Mouse (Mus musculus): ENCODE measurements around the gene Polm. TPM values are rescaled to one million over a fixed set of nuclear protein-coding genes. Genes with fewer than 3 reads are reported as not detected.

The Polm gene
- total and polyA plus RNA-seq, 2 experiments from 2014 or later: 6.0 to 9.7 TPM

DNA sequence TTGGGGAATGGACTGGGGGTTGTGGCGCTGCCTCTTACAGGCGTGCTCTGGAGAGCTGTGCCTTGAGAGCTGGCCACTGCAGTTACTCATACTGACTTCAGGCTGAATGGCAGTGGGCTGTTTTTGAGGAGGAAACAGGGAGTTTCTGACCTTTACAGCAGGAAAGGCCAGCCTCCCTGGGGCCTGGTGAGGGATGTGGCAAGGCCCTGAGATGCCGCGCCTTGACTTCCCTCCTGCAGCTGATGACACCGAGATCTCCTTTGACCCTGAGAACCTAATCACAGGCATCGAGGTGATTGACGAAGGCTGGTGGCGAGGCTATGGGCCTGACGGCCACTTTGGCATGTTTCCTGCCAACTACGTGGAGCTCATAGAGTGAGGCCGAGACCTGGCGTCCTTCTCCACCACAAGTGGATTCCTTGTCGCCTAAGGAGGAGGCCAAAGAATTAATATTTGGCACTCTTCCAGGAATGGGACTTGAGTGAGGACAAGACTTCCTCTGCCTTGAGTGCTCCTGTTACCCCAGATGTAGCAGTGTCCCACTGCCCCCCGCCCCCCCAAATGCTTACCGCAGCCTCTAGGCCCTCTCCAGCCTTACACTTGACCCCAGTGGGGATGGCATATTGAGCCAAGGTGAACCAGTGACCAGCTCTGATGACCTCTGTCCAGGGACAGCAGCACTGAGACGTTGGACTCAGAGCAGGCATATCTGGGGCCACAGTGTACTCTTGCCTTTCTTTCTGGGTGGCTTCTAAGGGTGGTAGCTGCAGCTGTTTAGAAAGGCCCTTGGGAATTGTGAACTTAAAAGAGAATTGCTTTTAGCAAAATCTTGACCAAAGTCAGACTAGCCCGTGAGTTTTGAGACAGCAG, 38.0 kb downstream of the Polm start:
- H3K36me3 ChIP-seq (ENCODE audit: insufficient read depth): peaks cover 60% of the 10 kb centered on the region
- H3K27me3 ChIP-seq (ENCODE audit: insufficient read depth, low read length): no peaks in the 10 kb centered on the region
- DNase-seq (no peak), ATAC-seq (no peak)
- H3K9me3 ChIP-seq (ENCODE audit: low read length): no peaks in the 10 kb centered on the region
- TF ChIP-seq CTCF (IDR thresholded peaks at IDR 0.05; ENCODE audit: low read depth): no peak
- no peak overlapping the region for H3K4me3 ChIP-seq (ENCODE audit: low read depth, low read length)
- H3K27ac ChIP-seq (ENCODE audit: low read depth, low read length): no peak overlapping the region
- no peaks in the 10 kb centered on the region for H3K4me1 ChIP-seq (ENCODE audit: insufficient read depth)
- no peak overlapping the region for H3K4me2 ChIP-seq (ENCODE audit: low read depth)
- 78% methylated on average over 17 of the region's 17 CpGs for WGBS
- no peak overlapping the region for H3K9ac ChIP-seq

DNA sequence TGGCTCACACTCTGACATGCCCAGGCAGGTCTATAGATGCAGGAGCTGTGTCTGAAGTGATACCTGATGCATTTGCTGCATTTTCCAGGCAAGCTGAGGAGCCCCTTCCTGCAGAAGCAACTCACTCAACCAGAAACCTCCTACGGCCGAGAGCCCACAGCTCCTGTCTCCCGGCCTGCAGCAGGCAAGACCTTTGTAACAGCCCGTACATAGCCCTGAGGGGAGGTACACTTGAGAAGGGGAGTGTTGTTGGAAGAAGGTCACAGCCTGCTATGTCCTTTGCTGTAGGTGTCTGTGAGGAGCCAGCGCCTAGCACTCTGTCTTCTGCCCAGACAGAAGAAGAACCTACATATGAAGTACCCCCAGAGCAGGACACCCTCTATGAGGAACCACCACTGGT, 39.9 kb downstream of the Polm start:
- H3K36me3 ChIP-seq (ENCODE audit: insufficient read depth): peaks cover 74% of the 10 kb centered on the region
- DNase-seq: no peak
- H3K27ac ChIP-seq (ENCODE audit: low read depth, low read length): no peak overlapping the region
- 96% methylated on average over 5 of the region's 5 CpGs for WGBS
- H3K4me3 ChIP-seq (ENCODE audit: low read depth, low read length): no peak overlapping the region
- H3K4me1 ChIP-seq (ENCODE audit: insufficient read depth): no peaks in the 10 kb centered on the region
- H3K9me3 ChIP-seq (ENCODE audit: low read length): no peaks in the 10 kb centered on the region
- no peak overlapping the region for H3K4me2 ChIP-seq (ENCODE audit: low read depth)
- no peak for TF ChIP-seq CTCF (IDR thresholded peaks at IDR 0.05; ENCODE audit: low read depth)
- no peak overlapping the region for H3K9ac ChIP-seq
- no peak for ATAC-seq
- H3K27me3 ChIP-seq (ENCODE audit: insufficient read depth, low read length): no peaks in the 10 kb centered on the region

DNA sequence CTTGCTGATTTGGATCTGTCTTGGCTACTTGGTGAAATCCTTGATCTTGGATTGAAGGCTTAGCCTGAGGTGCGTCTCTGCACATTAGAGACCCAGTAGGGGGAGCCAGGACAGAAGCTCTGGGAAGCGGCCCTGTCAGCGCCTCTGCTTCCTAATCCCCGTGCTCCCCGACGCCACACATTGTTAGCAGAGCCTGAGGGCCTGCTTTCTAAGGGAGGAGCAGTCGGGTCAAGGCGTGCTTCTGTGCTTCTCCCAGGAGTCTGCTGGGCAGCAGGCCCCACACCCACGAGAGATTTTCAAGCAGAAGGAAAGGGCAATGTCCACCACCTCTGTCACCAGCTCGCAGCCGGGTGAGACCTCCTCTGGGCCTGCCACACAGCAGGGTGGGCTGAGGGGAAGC, 40.4 kb downstream of the Polm start:
- no peaks in the 10 kb centered on the region for H3K27me3 ChIP-seq (ENCODE audit: insufficient read depth, low read length)
- H3K4me1 ChIP-seq (ENCODE audit: insufficient read depth): no peaks in the 10 kb centered on the region
- H3K27ac ChIP-seq (ENCODE audit: low read depth, low read length): no peak overlapping the region
- H3K9ac ChIP-seq: no peak overlapping the region
- 74% methylated on average over 11 of the region's 11 CpGs for WGBS
- no peak for TF ChIP-seq CTCF (IDR thresholded peaks at IDR 0.05; ENCODE audit: low read depth)
- DNase-seq (no peak), ATAC-seq (no peak)
- H3K36me3 ChIP-seq (ENCODE audit: insufficient read depth): peaks cover 80% of the 10 kb centered on the region
- H3K4me2 ChIP-seq (ENCODE audit: low read depth): no peak overlapping the region
- no peak overlapping the region for H3K4me3 ChIP-seq (ENCODE audit: low read depth, low read length)
- no peaks in the 10 kb centered on the region for H3K9me3 ChIP-seq (ENCODE audit: low read length)

DNA sequence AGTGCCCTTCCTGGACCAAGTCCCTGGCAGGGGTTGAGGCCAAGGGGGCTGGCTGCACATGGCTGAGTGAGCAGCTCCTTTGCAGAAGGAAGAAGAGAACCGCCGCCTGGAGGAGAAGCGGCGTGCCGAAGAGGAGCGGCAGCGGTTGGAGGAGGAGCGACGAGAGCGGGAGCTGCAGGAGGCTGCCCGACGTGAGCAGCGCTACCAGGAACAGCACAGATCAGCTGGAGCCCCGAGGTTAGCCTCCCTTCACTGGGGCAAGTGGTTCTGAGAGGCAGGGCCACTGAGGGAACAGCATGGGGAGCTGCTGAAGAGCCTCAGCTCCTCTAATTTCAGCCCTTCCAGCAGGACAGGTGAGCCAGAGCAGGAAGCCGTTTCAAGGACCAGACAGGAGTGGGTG, 40.9 kb downstream of the Polm start:
- Histone ChIP-seq H3K4me1 (ENCODE audit: insufficient read depth) (no peaks in the 10 kb centered on the region), H3K36me3 (ENCODE audit: insufficient read depth) (peaks cover 84% of the 10 kb centered on the region), H3K27ac (ENCODE audit: low read depth, low read length) (no peak overlapping the region), H3K4me2 (ENCODE audit: low read depth) (no peak overlapping the region), H3K9ac (no peak overlapping the region), H3K9me3 (ENCODE audit: low read length) (no peaks in the 10 kb centered on the region), H3K27me3 (ENCODE audit: insufficient read depth, low read length) (no peaks in the 10 kb centered on the region), H3K4me3 (ENCODE audit: low read depth, low read length) (no peak overlapping the region)
- no peak for TF ChIP-seq CTCF (IDR thresholded peaks at IDR 0.05; ENCODE audit: low read depth)
- WGBS: 88% methylated on average over 15 of the region's 15 CpGs
- ATAC-seq: no peak
- no peak for DNase-seq

DNA sequence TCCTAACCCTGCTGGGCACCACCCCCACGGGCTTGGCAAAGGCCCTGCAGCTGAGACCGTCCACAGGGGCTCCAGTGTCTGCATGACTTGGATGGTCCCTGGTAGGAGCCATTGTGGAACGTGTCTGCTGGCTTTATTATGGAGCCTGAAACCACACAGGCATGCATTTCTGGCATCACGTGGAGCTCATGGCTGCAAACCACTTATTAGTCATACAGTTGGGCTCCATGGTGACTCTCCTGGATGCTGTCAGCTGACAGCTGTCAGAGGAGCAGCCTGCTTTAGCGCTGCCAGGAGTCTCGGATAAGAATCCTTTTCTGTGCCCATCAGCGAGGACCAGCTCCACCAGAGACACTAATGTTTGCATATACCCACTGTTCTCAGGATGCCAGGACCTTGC, 42.1 kb downstream of the Polm start:
- H3K9me3 ChIP-seq (ENCODE audit: low read length): no peaks in the 10 kb centered on the region
- no peaks in the 10 kb centered on the region for H3K27me3 ChIP-seq (ENCODE audit: insufficient read depth, low read length)
- H3K4me2 ChIP-seq (ENCODE audit: low read depth): no peak overlapping the region
- H3K36me3 ChIP-seq (ENCODE audit: insufficient read depth): peaks cover 80% of the 10 kb centered on the region
- TF ChIP-seq CTCF (IDR thresholded peaks at IDR 0.05; ENCODE audit: low read depth): no peak
- ATAC-seq: peak; percentile 75
- no peaks in the 10 kb centered on the region for H3K4me1 ChIP-seq (ENCODE audit: insufficient read depth)
- no peak overlapping the region for H3K4me3 ChIP-seq (ENCODE audit: low read depth, low read length)
- DNase-seq: peak; percentile 61
- 68% methylated on average over 7 of the region's 7 CpGs for WGBS
- H3K9ac ChIP-seq: no peak overlapping the region
- H3K27ac ChIP-seq (ENCODE audit: low read depth, low read length): peak overlapping the region; percentile 45; the same call in 1 of the 2 replicates

DNA sequence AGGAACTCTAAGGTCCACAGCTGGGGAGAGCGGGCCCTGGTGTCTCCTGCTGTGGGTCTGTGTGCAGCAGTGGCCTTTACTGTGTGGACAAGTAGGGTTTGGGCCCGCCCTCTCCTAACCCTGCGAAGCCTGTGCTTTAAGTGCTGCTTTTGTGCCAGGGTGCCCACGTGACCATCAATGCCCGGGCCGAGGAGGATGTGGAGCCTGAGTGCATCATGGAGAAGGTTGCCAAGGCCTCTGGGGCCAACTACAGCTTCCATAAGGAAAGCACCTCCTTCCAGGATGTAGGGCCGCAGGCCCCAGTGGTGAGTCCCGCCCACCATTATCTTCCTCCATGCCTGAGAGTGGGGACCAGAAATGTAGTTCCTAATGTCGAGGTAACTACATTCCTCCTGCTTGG, 42.5 kb downstream of the Polm start:
- H3K4me2 ChIP-seq (ENCODE audit: low read depth): no peak overlapping the region
- no peaks in the 10 kb centered on the region for H3K9me3 ChIP-seq (ENCODE audit: low read length)
- TF ChIP-seq CTCF (IDR thresholded peaks at IDR 0.05; ENCODE audit: low read depth): no peak
- H3K27ac ChIP-seq (ENCODE audit: low read depth, low read length): peak overlapping the region; percentile 45; the same call in 1 of the 2 replicates
- H3K4me3 ChIP-seq (ENCODE audit: low read depth, low read length): no peak overlapping the region
- H3K36me3 ChIP-seq (ENCODE audit: insufficient read depth): peaks cover 78% of the 10 kb centered on the region
- no peak for DNase-seq
- H3K4me1 ChIP-seq (ENCODE audit: insufficient read depth): no peaks in the 10 kb centered on the region
- H3K9ac ChIP-seq: no peak overlapping the region
- H3K27me3 ChIP-seq (ENCODE audit: insufficient read depth, low read length): no peaks in the 10 kb centered on the region
- 83% methylated on average over 9 of the region's 9 CpGs for WGBS
- ATAC-seq: no peak

DNA sequence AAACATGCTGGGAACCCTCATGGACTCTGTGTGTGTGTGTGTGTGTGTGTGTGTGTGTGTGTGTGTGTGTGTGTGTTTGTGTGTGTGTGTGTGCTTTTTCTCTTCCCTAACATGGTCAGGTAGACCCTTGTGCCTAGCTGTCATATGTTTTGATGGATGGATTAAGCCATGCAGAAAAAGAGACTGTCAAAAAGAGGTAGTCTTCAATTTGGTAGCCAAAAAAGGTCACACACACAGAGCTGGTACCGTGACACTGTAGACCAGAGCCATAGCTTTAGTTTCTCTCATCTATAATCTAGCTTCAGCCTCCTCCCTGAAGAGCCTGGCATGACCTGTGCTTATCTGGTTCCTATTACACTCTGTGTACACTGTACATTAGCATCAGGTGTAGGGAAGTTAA, 47.4 kb downstream of the Polm start:
- no peak overlapping the region for H3K4me2 ChIP-seq (ENCODE audit: low read depth)

More for the DNA sequence above, 47.4 kb downstream of the Polm start:
- Histone ChIP-seq H3K9me3 (ENCODE audit: low read length) (no peaks in the 10 kb centered on the region), H3K27ac (ENCODE audit: low read depth, low read length) (no peak overlapping the region), H3K9ac (no peak overlapping the region), H3K36me3 (ENCODE audit: insufficient read depth) (peaks cover 34% of the 10 kb centered on the region), H3K4me1 (ENCODE audit: insufficient read depth) (peaks cover 20% of the 10 kb centered on the region), H3K27me3 (ENCODE audit: insufficient read depth, low read length) (no peaks in the 10 kb centered on the region), H3K4me3 (ENCODE audit: low read depth, low read length) (no peak overlapping the region)
- ATAC-seq (no peak), DNase-seq (no peak)
- 92% methylated on average over 1 of the region's 1 CpGs for WGBS
- no peak for TF ChIP-seq CTCF (IDR thresholded peaks at IDR 0.05; ENCODE audit: low read depth)
